Comparison of ENCODE assay signal across 9 mouse cellular contexts in genomic region chrX:136047528-136047927, GRCm38 (mm10). TPM values are rescaled to one million over a fixed set of nuclear protein-coding genes. Genes with fewer than 3 reads are reported as not detected.
DNase-seq lines count a peak whose midpoint lies in the region; ATAC-seq and TF ChIP-seq lines count a peak whose summit lies in the region.
"Had no signal": no experiment of that assay in that cellular context is flagged by ENCODE, and none has a peak within 500 bp of the region (broad histone marks: within the 10 kb centered on the region; RNA-seq: fewer than 3 reads in every experiment).

No protein-coding gene starts in this region.

- no peak overlapping the region for H3K4me2 ChIP-seq in liver, embryonic 14.5 days (ENCODE audit: low read depth)

- no peak overlapping the region for H3K4me3 ChIP-seq in liver, embryonic 14.5 days (ENCODE audit: insufficient read depth in 1 of 2, low read depth in 2 of 2, low read length in 2 of 2)

- peak; percentile 70 for TF ChIP-seq CTCF in liver, embryonic 14.5 days (IDR thresholded peaks at IDR 0.05; ENCODE audit: low read depth)

- peak; percentile 16 for DNase-seq in gastrocnemius, adult 18-20 months (ENCODE audit: low spot score)
- DNase-seq in gastrocnemius, adult 8-10 months (ENCODE audit: low spot score in 2 of 2) = no peak
- peak; percentile 34 for DNase-seq in Muller cell, postnatal 12 days (ENCODE audit: inconsistent ontology term)
- DNase-seq in cerebellum, adult 8-10 months = peak; percentile 69
- peak; percentile 40 to 73 for DNase-seq in kidney, postnatal 25 days
- peak; percentile 30 to 45 (median 37) for DNase-seq in liver, embryonic 14.5 days (ENCODE audit: low read depth in 3 of 3, low spot score in 3 of 3)
- peak; percentile 54 for DNase-seq in right cerebral cortex, adult 18-20 months

- H3K9me3 ChIP-seq in liver, embryonic 14.5 days (ENCODE audit: control insufficient read depth, low read length) = no peaks in the 10 kb centered on the region

- H3K9ac ChIP-seq in liver, embryonic 14.5 days (replicated peaks) = no peak overlapping the region

- no peak for TF ChIP-seq EP300 in liver, embryonic 14.5 days (IDR thresholded peaks at IDR 0.05; ENCODE audit: low read depth)

- peak; percentile 84 for ATAC-seq in frontal cortex, adult (ENCODE audit: low TSS enrichment)
- ATAC-seq in liver, embryonic 14.5 days (ENCODE audit: insufficient read depth) = no peak

- H3K27ac ChIP-seq in liver, embryonic 14.5 days = no peak overlapping the region

- no peaks in the 10 kb centered on the region for H3K36me3 ChIP-seq in liver, embryonic 14.5 days (replicated peaks; ENCODE audit: control insufficient read depth, insufficient read depth, low read depth)

- H3K4me1 ChIP-seq in liver, embryonic 14.5 days (replicated peaks; ENCODE audit: control insufficient read depth in 2 of 2, insufficient read depth in 2 of 2, low read length in 1 of 2) = no peaks in the 10 kb centered on the region

- WGBS in liver, embryonic 14.5 days (ENCODE audit: insufficient replicate concordance) = 10% methylated on average over 5 of the region's 5 CpGs

- H3K27me3 ChIP-seq in liver, embryonic 14.5 days (ENCODE audit: control insufficient read depth, insufficient read depth, low read length) = no peaks in the 10 kb centered on the region

RNA-seq across cellular contexts. Expression of gene Arxes1, which starts 14.4 kb away (rescaled TPM):
- not detected for total RNA-seq in gastrocnemius, adult 18-20 months (2021)
- total RNA-seq in gastrocnemius, adult 8-10 months (2022) = under 1 TPM in 1 of 4 experiments, not detected in 3; 0.63 TPM
- polyA plus RNA-seq in liver, embryonic 14.5 days (2012; rRNA removed) = 2.6 and 2.8 TPM in 2 replicates
- 7.4 and 7.8 TPM in 2 replicates for polyA plus RNA-seq in liver, embryonic 14.5 days (2014; fragmentation: Nextera tagmentation; extraction: Ambion mirVana)

RNA-seq across cellular contexts. Expression of gene Bex2, which starts 20.5 kb away (rescaled TPM):
- not detected for total RNA-seq in gastrocnemius, adult 18-20 months (2021)
- under 1 TPM in 1 of 4 experiments, not detected in 3; 0.43 TPM for total RNA-seq in gastrocnemius, adult 8-10 months (2022)
- polyA plus RNA-seq in liver, embryonic 14.5 days (2012; rRNA removed) = 57.1 and 93.6 TPM in 2 replicates
- 127 and 138 TPM in 2 replicates for polyA plus RNA-seq in liver, embryonic 14.5 days (2014; fragmentation: Nextera tagmentation; extraction: Ambion mirVana)

RNA-seq across cellular contexts. Expression of gene Nxf3, which starts 37.5 kb away (rescaled TPM):
- not detected for total RNA-seq in gastrocnemius, adult 18-20 months (2021)
- total RNA-seq in gastrocnemius, adult 8-10 months (2022) = not detected
- 0.24 and 0.39 TPM in 2 replicates for polyA plus RNA-seq in liver, embryonic 14.5 days (2012; rRNA removed)
- 0.17 and 0.23 TPM in 2 replicates for polyA plus RNA-seq in liver, embryonic 14.5 days (2014; fragmentation: Nextera tagmentation; extraction: Ambion mirVana)
- total RNA-seq: left cerebral cortex, adult 8-10 months had no signal

RNA-seq across cellular contexts. Expression of gene Arxes2, which starts 53.9 kb away (rescaled TPM):
- 1 to 10 TPM in 1 of 2 experiments, under 1 TPM in 1; 0.25 to 1.0 TPM for total RNA-seq in gastrocnemius, adult 18-20 months (2021)
- total RNA-seq in gastrocnemius, adult 8-10 months (2022) = 1 to 10 TPM in 1 of 4 experiments, under 1 TPM in 2, not detected in 1; 0.29 to 1.9 (median 0.82) TPM
- 7.2 and 8.3 TPM in 2 replicates for polyA plus RNA-seq in liver, embryonic 14.5 days (2012; rRNA removed)
- 15.9 and 18.3 TPM in 2 replicates for polyA plus RNA-seq in liver, embryonic 14.5 days (2014; fragmentation: Nextera tagmentation; extraction: Ambion mirVana)

Comparison
In these comparisons a context has a peak if more than half of its experiments do, and no peak if none do; other contexts are left out.
1. DNase-seq: peak in gastrocnemius, adult 18-20 months (single experiment), Muller cell, postnatal 12 days (single experiment), cerebellum, adult 8-10 months (single experiment), kidney, postnatal 25 days (2 of 2), liver, embryonic 14.5 days (3 of 3) and right cerebral cortex, adult 18-20 months (single experiment); none in gastrocnemius, adult 8-10 months (0 of 2).